Mouse (Mus musculus) cerebellum, postnatal 14 days (tissue): Measurements from ENCODE around the gene Mkrn3.

ENCODE experiments used
- DNase-seq, 2 experiments: peaks; one replicate each; pipeline ENCODE4 v3.0.0; 2021; ENCODE audit warnings: mixed read lengths in 2 of 2

Gene Mkrn3

DNA sequence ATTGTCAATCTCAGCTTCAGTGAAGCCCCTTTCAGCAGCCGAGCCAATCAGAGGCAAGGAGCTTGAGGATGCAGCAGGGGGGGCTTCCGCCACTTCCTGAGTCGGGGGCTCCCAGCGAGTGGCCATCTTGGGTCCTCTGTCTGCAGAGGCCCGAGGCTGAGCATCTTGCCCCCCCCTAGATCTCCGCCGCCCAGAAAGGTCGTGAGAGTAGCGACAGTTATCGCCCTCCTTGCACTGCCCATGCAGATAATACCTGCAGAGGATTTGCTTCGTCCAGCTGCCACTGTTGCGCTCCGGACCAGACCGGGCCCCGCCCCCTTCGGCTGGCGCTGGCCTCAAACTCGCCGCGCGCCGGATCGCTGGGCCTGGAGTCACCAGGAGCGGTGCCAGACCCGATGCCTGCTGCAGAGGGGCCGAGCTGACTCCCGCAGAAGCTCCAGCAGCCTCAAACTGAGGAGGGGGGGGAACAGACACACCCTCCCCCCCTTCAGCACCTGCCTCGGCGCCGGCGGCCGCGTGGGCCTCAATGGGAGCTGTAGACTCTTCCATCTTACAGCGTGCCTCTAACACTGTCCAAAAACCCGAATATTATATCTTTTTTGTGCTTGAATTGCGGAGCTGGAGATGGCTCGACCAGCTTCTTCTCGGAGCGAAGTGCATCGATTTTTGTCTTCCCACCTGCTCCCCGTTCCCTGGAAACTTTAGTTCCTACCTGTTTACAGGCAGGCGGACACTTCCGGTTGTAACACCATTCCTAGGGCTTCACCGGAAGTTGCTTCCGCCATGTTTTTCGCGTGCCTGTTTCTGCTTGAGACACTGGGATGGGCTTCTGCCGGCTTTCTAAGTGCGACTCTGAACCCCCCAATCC, at the start of gene Mkrn3:
Mkrn3 (minus strand) TSS at position 647 of the 868 bp plus-strand sequence.
- DNase-seq = peak; percentile 90 to 92

DNA sequence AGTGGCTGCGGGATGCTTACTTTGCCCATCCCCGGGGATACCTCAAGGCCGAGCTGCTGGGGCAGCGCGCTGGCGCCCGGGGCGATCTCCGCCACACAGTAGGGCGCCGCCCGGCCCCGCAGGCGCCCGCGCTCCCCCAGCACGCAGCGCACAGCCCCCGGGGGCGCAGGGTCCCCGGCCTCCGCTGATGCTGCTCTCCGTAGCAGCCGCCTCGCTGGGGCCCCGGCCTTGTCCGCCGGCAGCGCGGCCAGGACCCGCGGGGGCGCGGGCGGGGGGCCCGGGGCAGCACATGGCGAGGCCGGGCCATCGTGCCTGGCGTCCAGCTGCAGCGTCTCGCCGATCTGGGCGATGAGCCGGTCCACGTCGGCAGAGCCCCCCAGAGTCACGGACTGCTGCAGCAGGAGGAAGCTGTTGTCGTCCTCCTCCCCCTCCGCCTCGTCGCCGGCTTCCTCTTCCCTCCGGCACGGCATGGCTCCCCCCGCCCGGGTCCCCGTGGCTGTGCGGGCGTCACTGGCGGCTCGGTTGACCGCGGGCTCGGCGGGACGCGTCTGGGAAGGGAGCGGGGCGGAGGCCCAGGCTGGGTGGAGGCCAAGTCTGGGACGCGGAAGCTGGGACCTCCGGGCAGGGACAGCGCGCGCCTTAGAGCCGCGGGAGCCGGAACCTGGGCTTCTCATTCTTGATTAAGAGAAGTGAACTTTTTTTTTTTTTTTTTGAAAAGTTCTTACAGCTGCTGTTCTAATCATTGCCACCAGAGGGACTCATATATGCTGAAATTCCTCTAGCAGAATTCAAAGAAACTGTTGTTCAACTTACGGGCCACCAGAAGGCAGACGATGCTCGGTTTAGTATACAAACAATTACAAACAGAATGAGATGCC, 44.2 kb upstream of the Mkrn3 start, which contains the start of gene Peg12:
Peg12 (minus strand) TSS at position 633 of the 878 bp plus-strand sequence.
- DNase-seq = peak; percentile 39 to 41

DNA sequence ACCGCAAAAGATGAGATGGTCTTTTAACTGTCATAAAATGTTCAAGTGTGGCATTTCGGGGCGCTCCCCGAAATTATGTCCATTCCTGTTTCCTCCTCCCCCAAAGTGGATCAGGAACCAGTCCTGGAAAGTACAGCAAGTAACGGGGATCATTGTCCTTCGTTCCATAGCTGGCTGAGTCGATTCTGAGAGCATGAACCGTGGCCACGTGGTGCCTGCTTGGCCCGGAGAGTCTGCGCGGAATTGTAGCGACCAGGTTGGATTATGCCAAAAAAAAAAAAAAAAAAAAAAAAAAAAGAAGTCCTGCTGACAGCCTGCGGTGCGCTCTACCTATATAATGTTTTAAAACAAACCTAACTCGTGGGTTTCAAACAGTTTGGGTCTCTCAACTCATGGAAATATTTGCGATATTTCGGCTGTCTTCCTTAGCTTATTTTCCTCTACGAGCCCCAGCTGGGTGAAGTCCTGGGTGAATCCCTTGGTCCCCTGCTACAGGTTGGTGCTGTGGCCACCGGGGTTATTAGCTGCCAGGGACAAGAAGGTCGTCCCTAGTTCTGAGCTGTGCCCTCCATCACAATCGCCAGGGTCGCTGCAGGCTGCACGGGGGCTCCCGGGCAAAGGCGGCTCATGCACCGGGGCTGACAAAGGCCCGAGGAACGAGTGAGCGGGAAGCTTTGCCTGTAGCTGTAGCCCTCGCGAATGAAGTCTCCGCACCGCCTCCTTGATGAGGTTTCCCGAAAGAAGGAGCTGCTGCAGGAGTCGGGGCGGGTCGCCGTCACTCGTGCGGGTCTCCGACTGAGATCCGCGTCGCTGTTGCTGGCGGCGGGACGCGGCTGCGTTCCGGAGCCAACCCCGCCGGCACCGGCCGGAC, 43.3 kb upstream of the Mkrn3 start:
- peak; percentile 13 to 21 for DNase-seq

DNA sequence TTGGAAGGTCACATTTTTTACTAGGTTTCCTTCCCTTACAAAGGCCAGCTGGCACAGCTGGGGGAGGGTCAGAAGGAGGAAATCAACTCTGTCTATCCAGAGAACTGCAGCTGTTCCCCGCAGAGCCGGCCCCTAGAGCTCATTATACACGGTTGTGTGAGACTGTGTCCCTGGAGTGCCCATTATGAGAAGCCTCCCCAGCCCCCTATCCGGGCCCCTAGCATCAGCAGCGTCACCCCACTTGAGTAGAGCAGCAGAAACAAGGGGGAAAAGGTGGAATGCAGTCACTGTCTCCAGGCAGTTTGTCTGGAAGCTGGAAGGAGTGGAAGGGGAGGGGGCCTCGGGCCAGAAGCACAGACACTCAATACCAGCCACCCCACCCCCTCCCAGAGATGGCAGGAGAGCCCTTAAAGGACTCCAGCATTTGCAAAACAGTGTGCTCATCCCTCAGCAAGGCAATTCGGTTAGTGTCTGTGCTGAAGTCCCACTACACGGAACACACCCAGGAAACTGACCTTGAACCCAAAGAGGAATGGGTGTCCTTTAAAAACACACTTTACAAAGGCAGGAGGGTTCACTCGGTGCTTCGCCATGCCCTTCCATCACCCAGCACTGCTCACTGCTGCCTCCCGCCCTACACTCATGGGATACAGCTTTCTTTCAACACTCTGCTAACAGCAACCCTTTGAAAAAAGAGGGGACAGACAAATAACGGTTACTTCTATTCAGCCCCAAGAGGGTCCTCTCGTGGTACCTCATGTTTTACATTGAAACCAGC, 42.5 kb upstream of the Mkrn3 start:
- DNase-seq = peak in 1 of 2 experiments; percentile 1

DNA sequence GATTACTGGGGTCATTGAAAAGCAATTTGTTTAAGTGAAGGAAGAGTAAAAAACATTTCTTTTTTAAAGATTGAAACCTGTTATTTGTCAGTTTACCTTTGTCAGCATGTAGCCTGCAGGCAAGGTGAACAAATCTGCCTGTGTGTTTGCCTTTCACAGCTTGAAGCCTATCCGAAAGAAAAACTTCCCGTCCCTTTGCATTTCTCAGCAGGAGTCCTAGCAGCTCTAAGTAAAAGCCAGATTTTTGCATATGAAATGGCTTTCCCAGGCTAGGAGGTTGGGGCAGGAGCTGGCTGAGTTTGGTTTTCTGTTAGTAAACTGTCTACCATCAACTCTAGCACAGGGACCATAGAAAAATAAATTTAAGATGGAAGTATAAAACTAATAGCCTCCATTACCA, 32.4 kb upstream of the Mkrn3 start:
- DNase-seq = no peak

DNA sequence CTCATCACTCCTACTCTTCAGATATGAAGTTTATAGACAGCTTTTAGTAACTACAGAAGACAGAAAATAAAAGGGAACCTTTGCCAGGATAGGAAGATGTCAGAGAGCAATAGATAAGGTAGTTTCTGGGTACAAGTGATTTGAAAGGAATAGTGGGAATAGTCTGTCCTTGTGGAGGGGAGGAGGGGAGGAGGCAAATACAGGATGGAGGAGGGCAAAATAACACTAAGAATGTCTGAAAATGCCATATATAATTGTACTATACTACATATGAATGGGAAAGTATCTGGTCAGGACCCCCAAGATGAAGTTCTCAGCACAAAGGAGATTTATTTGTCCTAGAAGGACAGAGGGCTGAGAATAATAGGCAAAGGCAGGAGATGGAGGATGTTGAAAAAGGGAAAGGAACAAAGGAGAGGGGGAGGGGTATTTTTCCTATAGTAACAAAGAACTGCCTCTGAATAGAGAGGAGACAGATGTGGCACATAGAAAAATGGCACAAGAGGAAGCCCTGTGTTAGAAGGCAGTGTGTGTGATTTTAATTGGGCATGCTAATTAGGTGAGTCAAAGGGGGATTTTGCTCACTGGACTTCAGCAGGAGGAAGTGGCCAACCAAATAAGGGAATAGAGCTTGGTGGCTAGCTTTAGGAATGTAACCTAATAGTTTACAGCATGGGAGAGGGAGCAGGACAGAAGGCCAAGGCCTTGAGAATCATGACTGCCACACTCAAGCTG, 25.7 kb upstream of the Mkrn3 start:
- DNase-seq = no peak

DNA sequence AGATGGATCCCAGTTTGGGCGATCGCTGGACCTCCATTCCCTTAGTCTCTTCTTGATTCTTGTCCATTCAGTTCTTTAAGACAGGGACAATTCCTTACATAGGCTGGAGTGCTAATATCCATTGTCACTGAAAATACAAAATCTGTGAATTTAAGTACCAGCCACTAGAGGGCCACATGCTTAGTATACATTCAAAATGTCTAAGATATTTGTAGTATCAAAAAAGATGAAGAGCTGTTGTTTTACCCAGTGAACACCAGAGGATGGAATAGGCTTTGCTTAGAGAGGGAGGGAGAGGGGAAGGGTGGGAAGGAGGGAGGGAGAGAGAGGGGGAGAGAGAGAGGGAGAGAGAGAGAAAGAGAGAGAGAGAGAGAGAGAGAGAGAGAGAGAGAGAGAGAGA, 16.5 kb upstream of the Mkrn3 start:
- no peak for DNase-seq

DNA sequence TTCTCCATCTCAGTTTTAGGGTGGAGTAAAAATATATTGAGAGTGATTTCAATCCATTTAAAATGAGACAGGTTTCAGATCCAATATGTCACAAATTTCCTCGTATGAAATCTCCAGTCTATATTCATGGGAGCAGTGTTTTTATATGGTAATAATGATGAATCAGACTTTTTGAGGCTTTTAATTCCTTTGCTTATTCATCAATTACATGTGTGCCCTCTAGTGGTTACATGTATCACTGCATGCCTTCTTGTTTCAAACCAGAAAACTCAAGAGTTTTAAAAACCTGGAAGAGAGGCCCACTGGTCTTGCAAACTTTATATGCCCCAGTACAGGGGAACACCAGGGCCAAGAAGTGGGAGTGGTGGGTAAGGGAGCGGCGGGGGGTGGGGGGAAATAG, 13.3 kb upstream of the Mkrn3 start:
- no peak for DNase-seq

DNA sequence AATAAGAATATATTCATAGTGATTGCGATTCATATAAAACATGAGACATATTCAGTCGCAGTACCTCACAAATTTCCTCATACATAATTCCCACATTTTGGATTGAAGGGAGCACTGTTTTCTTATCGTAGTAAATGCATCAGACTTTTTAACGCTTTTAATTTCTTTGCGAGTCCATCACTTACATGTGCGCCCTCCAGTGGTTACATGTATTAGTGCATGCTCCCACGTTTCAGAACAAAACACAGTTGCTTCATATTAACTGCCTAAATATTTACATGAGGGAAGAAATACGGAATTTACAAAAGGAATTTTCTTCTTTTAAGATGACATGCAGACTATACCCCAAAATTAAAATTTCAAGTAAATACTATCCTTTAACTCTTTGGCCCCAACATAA, 8.4 kb upstream of the Mkrn3 start:
- peak; percentile 45 to 48 for DNase-seq

DNA sequence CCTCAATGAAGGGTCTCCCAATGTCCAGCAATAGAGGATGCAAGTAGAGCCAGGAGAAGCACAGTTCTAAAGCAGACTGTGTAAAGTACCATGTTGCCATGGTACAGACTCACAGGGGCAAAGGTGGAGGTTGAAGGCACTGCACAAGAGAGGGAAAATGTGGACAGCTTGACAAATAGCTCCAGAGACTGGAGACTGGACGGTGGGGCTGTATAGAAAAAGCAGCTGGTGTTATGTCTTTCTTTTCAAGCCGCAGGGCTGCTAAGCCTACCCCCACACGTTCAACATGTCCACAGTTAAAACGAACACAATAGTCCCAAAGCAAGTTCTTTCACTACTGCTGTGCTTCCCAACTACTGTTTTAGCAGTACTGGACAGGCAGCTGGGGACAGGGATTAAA, 3.3 kb upstream of the Mkrn3 start:
- DNase-seq = no peak

DNA sequence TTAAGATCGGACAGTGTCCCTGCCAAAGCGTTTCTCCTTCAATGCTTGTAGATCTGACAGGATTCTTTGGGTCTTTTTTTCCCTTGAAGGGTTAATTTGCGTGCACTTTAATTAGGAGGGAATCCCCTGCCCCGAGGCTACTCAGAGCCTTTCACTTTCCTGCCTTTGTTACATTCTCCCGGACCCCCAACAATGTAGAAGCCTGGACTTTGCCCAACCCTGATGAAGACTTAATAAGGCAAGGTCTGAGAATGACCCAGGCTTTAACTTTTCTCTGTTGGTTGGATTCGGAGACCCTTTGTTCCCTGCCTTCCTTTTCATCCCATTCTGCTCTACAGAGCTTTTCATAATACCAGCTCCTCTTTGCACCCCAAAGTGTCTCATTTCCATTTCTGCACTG, 627 bp upstream of the Mkrn3 start:
- peak; percentile 5 to 11 for DNase-seq

DNA sequence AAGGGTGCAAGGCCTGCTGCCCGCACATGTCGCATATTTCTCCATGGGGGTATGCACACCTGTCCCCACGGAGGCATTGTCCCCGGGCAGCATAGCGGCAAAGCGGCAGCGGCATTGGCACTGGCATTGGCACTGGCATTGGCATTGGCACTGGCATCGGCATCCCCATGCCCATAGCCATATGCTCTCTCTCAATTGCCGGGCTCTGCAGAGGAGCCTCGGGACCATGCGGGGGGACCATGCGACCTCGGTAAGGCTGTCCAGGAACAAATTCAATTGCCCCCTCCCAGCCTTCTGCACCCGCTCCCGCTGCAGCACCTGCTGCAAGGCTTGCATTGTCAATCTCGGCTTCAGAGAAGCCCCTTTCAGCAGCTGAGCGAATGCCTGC, 840 bp downstream of the Mkrn3 start:
- DNase-seq = no peak

DNA sequence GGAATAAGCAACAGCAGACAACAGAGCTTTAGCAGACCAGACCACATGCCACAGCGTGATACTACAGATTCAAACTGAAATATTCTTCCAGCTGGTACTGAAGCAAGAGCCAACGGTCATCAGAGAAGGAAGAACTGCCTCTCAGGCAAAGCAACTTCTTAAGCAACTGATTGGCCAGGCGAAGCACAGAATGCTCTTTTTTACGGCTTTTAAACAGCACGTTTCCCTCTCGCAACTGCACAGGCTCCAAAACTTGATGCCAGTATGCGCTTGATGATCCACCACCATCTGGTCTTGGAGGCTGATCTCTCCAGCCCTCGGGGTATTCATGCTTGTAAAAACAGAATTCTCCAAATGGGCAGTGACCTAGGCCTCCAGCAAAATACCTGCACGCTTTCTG, 1.6 kb downstream of the Mkrn3 start:
- DNase-seq = peak; percentile 17 to 21

DNA sequence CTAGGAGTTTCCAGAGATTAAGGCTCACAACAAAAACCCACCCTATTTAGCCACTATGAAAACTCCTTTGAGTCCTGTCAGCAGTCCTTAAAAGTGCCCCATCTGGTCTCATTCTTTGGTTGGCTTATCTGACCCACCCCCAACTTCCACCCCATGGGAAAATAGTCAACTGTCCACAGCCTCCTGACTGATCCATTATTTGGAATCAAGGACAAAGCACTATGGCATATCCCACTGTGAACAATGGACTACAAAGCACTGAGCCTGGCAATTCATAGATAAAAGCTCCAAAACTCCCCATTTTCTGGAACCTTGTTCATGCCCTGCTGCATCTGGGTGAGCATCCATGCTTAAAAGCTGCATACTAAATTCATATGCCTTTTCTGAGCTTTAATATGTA, 3.8 kb downstream of the Mkrn3 start:
- DNase-seq = no peak

DNA sequence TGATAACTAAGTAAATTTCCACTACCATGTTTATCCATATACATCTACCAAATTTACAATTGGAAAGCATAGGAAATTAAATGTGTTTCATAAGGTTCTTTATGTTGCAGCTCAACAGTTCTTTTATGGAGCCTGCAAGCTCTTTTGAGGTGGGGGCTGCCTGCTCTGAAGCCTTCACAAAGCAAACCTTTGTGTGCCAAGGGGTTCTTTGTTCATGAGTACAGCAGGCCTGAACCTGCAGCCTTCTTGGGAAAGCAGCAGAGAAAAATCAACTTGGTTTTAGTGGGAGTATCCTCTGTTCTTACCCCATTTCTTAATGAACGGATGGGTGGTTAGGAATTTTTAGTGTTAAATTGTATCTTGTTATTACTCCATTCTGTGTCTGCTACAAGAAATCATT, 4.7 kb downstream of the Mkrn3 start:
- DNase-seq = no peak

DNA sequence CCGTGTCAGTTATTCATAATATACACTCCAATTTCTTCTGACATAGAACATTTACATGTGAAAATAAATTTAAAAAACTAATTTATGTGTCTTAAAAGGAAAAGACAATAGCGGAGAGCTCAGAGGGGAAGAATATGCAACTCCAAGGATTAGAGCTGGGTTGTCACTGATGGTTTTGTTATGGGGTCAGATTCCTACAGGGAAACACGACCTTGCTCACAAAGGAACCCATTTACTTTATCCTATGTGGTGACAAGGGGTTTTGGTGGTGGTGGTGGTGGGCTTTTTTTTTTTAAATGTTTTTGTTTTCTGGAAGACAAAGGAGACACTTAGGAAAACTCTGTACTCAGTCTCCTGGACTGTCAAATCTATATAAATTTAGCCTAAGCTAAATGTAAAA, 12.1 kb downstream of the Mkrn3 start:
- DNase-seq = no peak

DNA sequence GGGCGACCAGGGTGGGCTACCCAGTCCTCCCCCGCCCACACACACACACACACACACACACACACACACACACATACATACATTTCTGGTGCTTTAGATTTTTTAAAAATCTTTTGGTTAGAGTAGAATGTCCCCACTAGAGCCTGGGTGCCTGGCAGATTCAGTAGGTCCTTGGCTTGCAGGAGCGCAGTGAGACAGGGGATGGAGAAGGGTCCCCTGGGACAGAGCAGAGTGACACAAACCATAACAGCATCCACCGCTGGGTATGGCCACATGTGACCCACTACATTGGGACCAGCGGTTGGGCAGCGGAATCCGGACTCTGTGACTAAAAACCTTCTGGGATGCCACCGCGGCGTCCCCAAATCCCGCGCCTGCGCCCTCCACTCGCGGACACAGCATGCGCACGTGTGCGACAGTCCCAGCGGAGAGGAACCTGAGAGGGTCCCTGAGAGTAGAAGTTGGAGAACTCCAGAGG, 13.3 kb downstream of the Mkrn3 start:
- DNase-seq = peak; percentile 3 to 4

DNA sequence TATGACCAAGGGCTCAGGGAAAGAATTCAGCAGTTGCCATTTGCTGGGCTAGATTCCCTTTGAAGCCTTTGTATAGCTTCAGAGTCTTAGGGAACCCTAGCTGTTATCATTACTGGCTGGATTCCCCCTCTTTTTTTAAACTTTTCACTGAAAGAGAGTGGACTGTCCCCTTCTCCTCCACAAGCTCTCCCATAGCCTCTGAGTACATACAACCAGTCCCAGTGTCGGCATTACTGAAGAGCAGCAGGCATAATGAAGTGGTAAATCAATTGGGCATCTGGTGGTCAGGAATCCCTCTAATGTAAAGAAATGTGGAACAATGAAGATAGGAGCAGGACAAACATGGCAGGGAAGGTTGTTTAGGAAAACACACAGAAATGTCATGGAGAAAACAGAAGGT, 27.7 kb downstream of the Mkrn3 start:
- DNase-seq = no peak

DNA sequence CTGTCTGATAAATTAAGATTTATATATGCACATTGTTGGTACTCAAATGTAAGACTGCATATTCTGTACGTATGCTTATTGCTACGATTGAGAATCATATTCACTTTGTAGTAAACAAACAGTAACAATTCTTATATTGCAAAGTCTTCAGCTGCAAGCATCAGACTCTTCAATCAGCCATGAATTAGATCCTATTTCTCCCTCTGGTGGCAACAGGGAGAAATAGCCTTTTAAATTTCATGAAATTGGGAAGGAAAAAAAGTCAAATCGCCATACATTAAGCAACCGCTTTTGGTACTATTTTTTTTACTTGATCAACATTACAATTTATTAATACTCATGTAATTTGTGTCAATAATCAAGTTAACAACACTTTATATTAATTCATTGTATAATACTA, 31.6 kb downstream of the Mkrn3 start:
- no peak for DNase-seq

DNA sequence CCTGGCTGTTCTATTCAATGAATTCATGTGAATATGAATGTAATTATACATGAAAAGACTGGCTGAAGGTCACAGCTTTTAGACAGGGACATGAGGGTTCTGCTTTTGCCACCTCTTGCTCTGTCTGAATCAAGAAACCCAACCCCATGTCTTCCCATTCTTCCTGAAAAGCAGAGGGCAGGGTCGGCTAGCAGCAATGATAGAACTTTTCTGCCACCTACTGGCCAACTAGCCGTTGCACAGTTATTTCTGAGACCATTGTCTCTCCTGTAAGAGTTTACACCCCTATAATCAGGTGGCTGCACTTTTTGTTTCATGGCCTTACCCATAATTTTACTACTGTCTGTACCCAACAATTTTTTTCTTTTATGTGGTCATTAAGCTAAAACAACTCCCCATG, 37.5 kb downstream of the Mkrn3 start:
- DNase-seq = peak; percentile 61 to 72

DNA sequence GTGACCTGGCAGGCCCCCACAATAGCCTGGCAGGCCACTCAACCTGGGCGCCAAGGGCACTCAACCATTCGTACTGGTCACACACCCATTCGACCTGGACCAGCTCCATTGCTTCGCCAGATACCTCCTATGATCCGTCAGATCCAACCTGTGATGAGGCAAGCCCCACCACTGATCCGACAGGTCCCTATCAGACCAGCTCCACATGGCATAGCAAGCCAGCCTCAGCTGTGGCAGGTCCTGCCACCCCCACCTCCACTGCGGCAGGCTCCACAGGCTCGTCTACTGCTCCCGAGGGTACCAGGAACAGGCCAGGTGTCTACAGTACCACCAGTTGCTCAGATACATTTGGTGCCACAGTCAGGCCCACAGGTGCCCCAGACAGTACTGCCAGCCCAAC, 41.4 kb downstream of the Mkrn3 start:
- peak in 1 of 2 experiments; percentile 6 for DNase-seq
